Mouse (Mus musculus) ES-E14 (cell line): ENCODE measurements around the gene D630023F18Rik.

Experiments used
- CHD2 ChIP-seq: IDR thresholded peaks from 2 replicates; pipeline ENCODE4 v1.6.1; 2014; ENCODE audit warnings: mild to moderate bottlenecking, low read depth, low read length, inconsistent platforms
- MAFK ChIP-seq: IDR thresholded peaks from 2 replicates; pipeline ENCODE4 v1.6.1; 2014; ENCODE audit warnings: mild to moderate bottlenecking, low read depth, low read length, inconsistent platforms; ENCODE audit not compliant: insufficient read depth

DNA sequence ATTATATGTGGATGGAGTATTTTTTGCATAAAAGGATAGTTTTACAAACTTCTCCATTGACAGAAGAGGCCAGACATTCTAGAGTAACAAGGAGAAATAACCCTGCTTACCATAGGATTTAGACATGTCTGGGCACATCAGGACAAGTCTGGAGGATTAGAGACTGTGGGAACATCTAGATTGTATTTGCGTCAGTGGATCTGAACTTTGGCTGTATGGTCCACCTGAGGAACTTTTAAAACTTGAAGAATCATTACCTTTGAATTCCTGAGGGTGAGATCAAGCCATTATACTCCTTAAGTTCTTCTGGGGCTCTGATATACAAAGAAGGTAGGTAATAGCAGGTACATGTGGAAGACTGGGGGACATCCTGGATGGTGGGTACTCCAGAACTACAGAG is 8.7 kb upstream of the D630023F18Rik start:
- no peak for TF ChIP-seq MAFK
- TF ChIP-seq CHD2 = no peak
